ENCODE assay signal across 8 mouse cellular contexts in the genomic region with DNA sequence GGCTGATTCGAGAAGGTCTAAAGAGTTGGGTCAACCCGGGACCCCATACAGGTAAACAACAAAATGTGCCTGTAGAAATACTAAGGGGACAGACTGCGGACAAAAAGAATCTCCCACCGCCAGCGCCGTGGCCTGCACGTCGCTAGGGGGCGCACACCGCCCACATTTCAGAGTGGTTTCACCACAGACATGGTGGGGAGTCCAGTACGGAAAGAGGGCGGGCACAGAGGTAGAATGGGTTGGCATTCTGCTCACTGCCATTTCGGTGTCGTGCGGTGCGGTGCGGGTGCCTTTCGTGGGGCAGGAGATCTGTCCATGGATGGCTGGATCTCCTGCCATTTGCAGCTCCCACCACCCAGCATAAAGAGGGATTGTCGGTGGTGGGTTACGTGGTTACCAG. TPM values are rescaled to one million over a fixed set of nuclear protein-coding genes. Genes with fewer than 3 reads are reported as not detected.
A peak's percentile ranks its signal among the peaks of the same experiment; 100 is the strongest.
DNase-seq lines count a peak whose midpoint lies in the region; ATAC-seq lines count a peak whose summit lies in the region.

No protein-coding gene starts in this region.

- peak; percentile 85 for DNase-seq in R1 (ENCODE audit: low read depth, low spot score)
- peak; percentile 91 to 93 for DNase-seq in cerebellum, postnatal 36 days
- DNase-seq in gastrocnemius, adult 18-20 months (ENCODE audit: low spot score) = peak; percentile 89
- peak; percentile 91 to 92 for DNase-seq in left cerebral cortex, adult 18-20 months (ENCODE audit: low spot score in 2 of 2)
- peak; percentile 81 for DNase-seq in retina, postnatal 7 days (ENCODE audit: low read depth, low spot score)
- DNase-seq in urinary bladder, adult 2 months (ENCODE audit: low spot score) = peak; percentile 82

- H3K4me1 ChIP-seq in hindbrain, embryonic 16.5 days (ENCODE audit: control insufficient read depth, insufficient read depth, low read depth, low read length) = peaks cover 48% of the 10 kb centered on the region

- peak overlapping the region; percentile 55 for H3K9ac ChIP-seq in hindbrain, embryonic 16.5 days (ENCODE audit: low read depth, low read length)

- H3K27me3 ChIP-seq in hindbrain, embryonic 16.5 days (replicated peaks; ENCODE audit: control insufficient read depth, insufficient read depth, low read length) = peaks cover 14% of the 10 kb centered on the region

- no peaks in the 10 kb centered on the region for H3K36me3 ChIP-seq in hindbrain, embryonic 16.5 days (ENCODE audit: control insufficient read depth, insufficient read depth, low read length)
- peaks cover 24% of the 10 kb centered on the region for H3K36me3 ChIP-seq in macrophage (ENCODE audit: inconsistent target)

- no peaks in the 10 kb centered on the region for H3K9me3 ChIP-seq in hindbrain, embryonic 16.5 days (ENCODE audit: control insufficient read depth, low read length)

- peaks cover 58% of the 10 kb centered on the region for H3K79me2 ChIP-seq in macrophage (ENCODE audit: inconsistent target)

- ATAC-seq in hindbrain, embryonic 16.5 days = peak; percentile 67

- H3K4me2 ChIP-seq in hindbrain, embryonic 16.5 days (ENCODE audit: low read length) = peak overlapping the region; percentile 90

- no peak overlapping the region for H3K27ac ChIP-seq in hindbrain, embryonic 16.5 days (ENCODE audit: low read depth, low read length)
- peak overlapping the region; percentile 89 for H3K27ac ChIP-seq in macrophage

- 2% methylated on average over 20 of the region's 20 CpGs for WGBS in hindbrain, embryonic 16.5 days
- 1% methylated on average over 20 of the region's 20 CpGs for WGBS in macrophage (ENCODE audit: missing documents)

- H3K4me3 ChIP-seq in hindbrain, embryonic 16.5 days (ENCODE audit: low read length) = peak overlapping the region; percentile 44
- H3K4me3 ChIP-seq in macrophage (ENCODE audit: inconsistent target) = peak overlapping the region; percentile 96

RNA-seq across cellular contexts. Expression of a gene that starts 2.2 kb away (rescaled TPM):
- 1 to 10 TPM; 3.2 to 9.1 TPM for total RNA-seq in gastrocnemius, adult 18-20 months (2021)
- 31.0 and 33.5 TPM in 2 replicates for polyA plus RNA-seq in hindbrain, embryonic 16.5 days (2015; fragmentation: Nextera tagmentation; extraction: Ambion mirVana)
- total RNA-seq in left cerebral cortex, adult 18-20 months (2021) = 10 to 100 TPM; 42.9 to 57.5 TPM
- total RNA-seq in macrophage (2018; cell fraction: chromatin; rRNA removed) = 10 to 100 TPM in 9 of 26 experiments, 1 to 10 TPM in 17; 1.3 to 29.5 (median 7.4) TPM
- total RNA-seq in macrophage (2018; cell fraction: cytosol; rRNA removed) = 10 to 100 TPM; 24.9 to 56.2 (median 42.8) TPM
- total RNA-seq in macrophage (2018; cell fraction: nucleus; rRNA removed) = 100 to 1,000 TPM in 2 of 26 experiments, 10 to 100 TPM in 18, 1 to 10 TPM in 6; 7.7 to 243 (median 23.2) TPM
- 17.6 to 482 TPM (median 57.2 TPM) in 3 replicates for polyA plus RNA-seq in macrophage (2018)
- polyA plus RNA-seq in urinary bladder, adult 2 months (2012; rRNA removed) = 79.1 and 96.1 TPM in 2 replicates

RNA-seq across cellular contexts. Expression of a gene that starts 22.6 kb away (rescaled TPM):
- total RNA-seq in gastrocnemius, adult 18-20 months (2021) = 10 to 100 TPM in 1 of 2 experiments, 1 to 10 TPM in 1; 8.0 to 10.2 TPM
- polyA plus RNA-seq in hindbrain, embryonic 16.5 days (2015; fragmentation: Nextera tagmentation; extraction: Ambion mirVana) = 29.7 and 32.5 TPM in 2 replicates
- 10 to 100 TPM; 27.0 to 27.2 TPM for total RNA-seq in left cerebral cortex, adult 18-20 months (2021)
- 100 to 1,000 TPM in 6 of 26 experiments, 10 to 100 TPM in 20; 28.8 to 118 (median 75.9) TPM for total RNA-seq in macrophage (2018; cell fraction: chromatin; rRNA removed)
- 10 to 100 TPM; 12.2 to 33.4 (median 25.6) TPM for total RNA-seq in macrophage (2018; cell fraction: cytosol; rRNA removed)
- total RNA-seq in macrophage (2018; cell fraction: nucleus; rRNA removed) = 10 to 100 TPM; 23.5 to 71.9 (median 45.9) TPM
- polyA plus RNA-seq in macrophage (2018) = 35.0 to 45.0 TPM (median 40.9 TPM) in 3 replicates
- 48.1 and 48.3 TPM in 2 replicates for polyA plus RNA-seq in urinary bladder, adult 2 months (2012; rRNA removed)

RNA-seq across cellular contexts. Expression of a gene that starts 41.2 kb away (rescaled TPM):
- not detected for total RNA-seq in gastrocnemius, adult 18-20 months (2021)
- polyA plus RNA-seq in hindbrain, embryonic 16.5 days (2015; fragmentation: Nextera tagmentation; extraction: Ambion mirVana) = 22.7 and 23.6 TPM in 2 replicates
- not detected for total RNA-seq in left cerebral cortex, adult 18-20 months (2021)
- not detected for total RNA-seq in macrophage (2018; cell fraction: chromatin; rRNA removed)
- total RNA-seq in macrophage (2018; cell fraction: cytosol; rRNA removed) = not detected
- total RNA-seq in macrophage (2018; cell fraction: nucleus; rRNA removed) = not detected
- polyA plus RNA-seq in macrophage (2018) = not detected in 3 replicates
- polyA plus RNA-seq in urinary bladder, adult 2 months (2012; rRNA removed) = not detected in 2 replicates

Comparison
In these comparisons a context has a peak if more than half of its experiments do, and no peak if none do; other contexts are left out.
1. RNA of a gene that starts 41.2 kb away (polyA plus RNA-seq): 22.7 to 23.6 TPM in hindbrain, embryonic 16.5 days; not detected in macrophage and not detected in urinary bladder, adult 2 months; every median in the first group is over 10 times any median in the second.
2. Peak in every context shown above with its lines, with median percentiles within 50 percentile points of each other: DNase-seq.